Mouse (Mus musculus) spleen, adult 2 months (tissue): ENCODE data around the gene Ptch2.

Experiments
- CTCF ChIP-seq: fragments of 200-500 bp; IDR thresholded peaks from 2 replicates; pipeline ENCODE4 v1.5.1; 2011; ENCODE audit warnings: mild to moderate bottlenecking, inconsistent platforms; ENCODE audit not compliant: insufficient read depth, insufficient read length, insufficient replicate concordance; ENCODE audit errors: extremely low read depth
- POLR2A ChIP-seq: fragments of 200-500 bp; IDR thresholded peaks from 2 replicates; pipeline ENCODE4 v1.6.1; 2011; ENCODE audit warnings: low read depth, low read length, inconsistent platforms

DNA sequence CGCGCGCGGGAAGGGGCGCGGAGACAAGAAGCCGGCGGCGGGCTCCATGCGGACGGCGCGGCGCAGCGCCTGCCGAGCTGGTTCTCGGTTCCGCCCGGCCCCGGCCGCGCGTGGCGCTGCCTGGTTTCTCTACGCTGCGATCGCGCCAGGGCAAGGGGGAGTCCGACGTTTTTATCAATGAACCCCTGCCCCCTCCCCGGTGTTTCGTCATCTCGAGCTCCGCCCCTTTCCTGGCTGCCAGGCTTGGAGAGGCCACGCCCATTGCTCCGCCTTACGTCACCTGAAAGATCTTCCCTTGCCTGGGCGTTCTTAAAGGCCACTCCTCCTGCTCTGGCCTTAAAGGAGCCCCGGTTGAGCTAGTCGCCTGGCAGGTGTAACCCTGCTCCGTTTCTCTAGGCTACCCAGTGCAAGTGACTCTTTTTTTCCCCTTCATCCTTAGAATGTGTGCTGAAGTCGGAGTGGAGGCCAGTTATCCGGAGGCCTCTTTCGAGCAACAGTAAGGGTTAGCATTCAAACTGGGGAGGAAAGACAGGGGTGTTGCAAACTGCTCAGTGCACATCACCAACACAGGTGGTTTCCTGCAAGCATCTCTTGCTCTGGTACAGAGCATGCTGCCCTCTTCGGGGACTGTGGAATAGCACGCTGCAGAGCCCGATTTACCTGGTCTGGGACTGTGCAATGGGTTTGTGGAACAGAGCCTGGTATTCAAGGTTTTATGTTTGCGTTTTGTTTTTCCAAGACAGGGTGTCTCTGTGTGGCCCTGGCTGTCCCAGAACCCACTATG lies 38.1 kb downstream of the Ptch2 start, which contains the start of gene Plk3:
- TF ChIP-seq CTCF = peak; percentile 18; the same call in 1 of the 2 replicates
- TF ChIP-seq POLR2A = peak; percentile 79
